Mouse (Mus musculus) heart, postnatal 10 days (tissue): ENCODE measurements around the gene Actg1. TPM values are rescaled to one million over a fixed set of nuclear protein-coding genes. Genes with fewer than 3 reads are reported as not detected.
A peak's percentile ranks its signal among the peaks of the same experiment; 100 is the strongest.

Experiments
- DNase-seq, 2 experiments: peaks; one replicate each; pipeline ENCODE4 v3.0.0; 2021
- intact Hi-C: fragments of 180-260 bp; cut with DNase I; formaldehyde crosslinking; loops from one replicate; pipeline ENCODE4 v1.15.1; 2025
- total RNA-seq, 2 experiments: library from RNA; stranded (reverse); gene quantifications; 2 replicates each; pipeline ENCODE4 v1.2.3; 2021

Actg1 gene
- total RNA-seq = 100 to 1,000 TPM; 691 to 703 TPM

- intact Hi-C loops = loop anchor here (2.0 kb wide), 1 partner anchor 115 kb away; the partner anchor contains the start of gene Bahcc1
- DNase-seq = peak; percentile 90 to 93
These were observed at the start of gene Actg1 for GRCm38 (mm10) chr11:120347791-120348683. Gene Actg1, minus strand, starts transcription at chr11:120348542.

GRCm38 (mm10) chr11:120397602-120398001, 49.3 kb upstream of the Actg1 start:
- intact Hi-C loops = no loop called here
- no peak for DNase-seq

GRCm38 (mm10) chr11:120395661-120396060, 47.3 kb upstream of the Actg1 start:
- intact Hi-C loops = no loop called here
- no peak for DNase-seq

GRCm38 (mm10) chr11:120388580-120388979, 40.2 kb upstream of the Actg1 start:
- DNase-seq = no peak
- intact Hi-C loops = loop anchor here (5.0 kb wide), 1 partner anchor 36 kb away; no protein-coding TSS in a partner anchor

GRCm38 (mm10) chr11:120387157-120387556, 38.8 kb upstream of the Actg1 start:
- intact Hi-C loops = loop anchor here (5.0 kb wide), 1 partner anchor 35 kb away; no protein-coding TSS in a partner anchor
- DNase-seq = peak in 1 of 2 experiments; percentile 52

- intact Hi-C loops = loop anchor here (5.0 kb wide), 1 partner anchor 34 kb away; no protein-coding TSS in a partner anchor
These were observed 38.3 kb upstream of the Actg1 start for GRCm38 (mm10) chr11:120386632-120387031.

GRCm38 (mm10) chr11:120382509-120382908, 34.2 kb upstream of the Actg1 start:
- intact Hi-C loops = loop anchor here (2.0 kb wide), 1 partner anchor 40 kb away; no protein-coding TSS in a partner anchor
- peak; percentile 79 to 80 for DNase-seq

More at GRCm38 (mm10) chr11:120386632-120387031, 38.3 kb upstream of the Actg1 start:
- DNase-seq = peak; percentile 49 to 60

- intact Hi-C loops = no loop called here
- DNase-seq = no peak
These were observed 32.8 kb upstream of the Actg1 start for GRCm38 (mm10) chr11:120381157-120381556.

GRCm38 (mm10) chr11:120380271-120380670, 31.9 kb upstream of the Actg1 start:
- DNase-seq = no peak
- intact Hi-C loops = no loop called here

- DNase-seq = peak; percentile 93 to 94
- intact Hi-C loops = no loop called here
These were observed 30.5 kb upstream of the Actg1 start, which contains the start of gene Faap100 for GRCm38 (mm10) chr11:120378611-120379540. Gene Faap100, minus strand, starts transcription at chr11:120378764.

- intact Hi-C loops = no loop called here
- peak in 1 of 2 experiments; percentile 54 for DNase-seq
These were observed 29.8 kb upstream of the Actg1 start for GRCm38 (mm10) chr11:120378031-120378610.

GRCm38 (mm10) chr11:120377337-120377736, 29.0 kb upstream of the Actg1 start:
- DNase-seq = no peak
- intact Hi-C loops = no loop called here

GRCm38 (mm10) chr11:120376302-120377160, 28.2 kb upstream of the Actg1 start:
- intact Hi-C loops = no loop called here
- DNase-seq = no peak

GRCm38 (mm10) chr11:120375324-120375723, 27.0 kb upstream of the Actg1 start:
- intact Hi-C loops = no loop called here
- no peak for DNase-seq

GRCm38 (mm10) chr11:120373820-120374586, 25.7 kb upstream of the Actg1 start:
- intact Hi-C loops = no loop called here

GRCm38 (mm10) chr11:120373025-120373424, 24.7 kb upstream of the Actg1 start:
- intact Hi-C loops = no loop called here
- DNase-seq = no peak

More at GRCm38 (mm10) chr11:120373820-120374586, 25.7 kb upstream of the Actg1 start:
- DNase-seq = peak; percentile 89 to 91

- peak; percentile 75 to 86 for DNase-seq
- intact Hi-C loops = loop anchor here (2.0 kb wide), 2 partner anchors 17 to 257 kb away; no protein-coding TSS in a partner anchor
These were observed 21.3 kb upstream of the Actg1 start for GRCm38 (mm10) chr11:120369656-120370055.

GRCm38 (mm10) chr11:120366443-120367027, 18.2 kb upstream of the Actg1 start:
- intact Hi-C loops = no loop called here
- DNase-seq = no peak
